Mouse (Mus musculus) embryo, embryonic 10.5 days (tissue): ENCODE measurements around the gene Asap2.
A peak's percentile ranks its signal among the peaks of the same experiment; 100 is the strongest.

Experiments used
- DNase-seq: peaks from one replicate; pipeline ENCODE4 v3.0.0-alpha.2; 2015; ENCODE audit warnings: low spot score

The Asap2 gene

DNA sequence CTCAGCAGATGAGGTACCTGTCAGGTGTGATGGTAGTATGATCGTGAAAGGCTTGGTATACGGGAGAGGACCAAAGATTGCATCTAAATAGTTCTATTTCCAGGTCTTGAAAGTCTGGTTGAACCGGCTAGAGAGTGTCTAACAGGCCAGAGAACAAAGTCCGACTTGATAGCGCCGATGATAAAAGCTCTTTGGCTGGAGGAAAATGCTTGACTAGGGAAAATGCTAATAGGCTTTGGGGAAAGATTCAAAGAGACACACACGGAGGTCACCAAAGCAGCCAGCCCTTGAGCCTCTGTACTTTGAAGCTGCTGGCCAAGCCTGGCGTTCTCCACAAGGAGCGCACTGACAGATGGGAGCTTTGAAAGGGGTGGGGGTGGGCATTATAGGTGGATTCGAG, 219.0 kb downstream of the Asap2 start:
- no peak for DNase-seq

DNA sequence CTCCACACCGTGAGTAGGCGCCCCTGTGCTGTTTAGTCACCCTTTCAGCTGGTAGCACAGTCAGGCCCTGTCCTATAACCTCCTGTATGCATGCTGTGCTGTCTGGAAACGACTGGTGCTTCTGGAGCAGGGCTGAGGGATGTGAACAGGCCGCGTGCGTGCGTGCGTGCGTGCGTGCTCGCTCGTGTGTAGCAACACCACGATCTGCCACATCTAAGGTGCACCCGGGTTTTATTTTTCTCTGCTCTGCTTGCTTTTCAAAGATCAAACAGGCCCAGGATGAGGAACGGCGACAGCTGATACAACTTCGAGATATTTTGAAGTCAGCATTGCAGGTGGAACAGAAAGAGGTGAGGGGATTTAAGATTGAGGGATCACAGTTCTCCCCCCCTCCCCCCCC, 222.6 kb downstream of the Asap2 start:
- no peak for DNase-seq

DNA sequence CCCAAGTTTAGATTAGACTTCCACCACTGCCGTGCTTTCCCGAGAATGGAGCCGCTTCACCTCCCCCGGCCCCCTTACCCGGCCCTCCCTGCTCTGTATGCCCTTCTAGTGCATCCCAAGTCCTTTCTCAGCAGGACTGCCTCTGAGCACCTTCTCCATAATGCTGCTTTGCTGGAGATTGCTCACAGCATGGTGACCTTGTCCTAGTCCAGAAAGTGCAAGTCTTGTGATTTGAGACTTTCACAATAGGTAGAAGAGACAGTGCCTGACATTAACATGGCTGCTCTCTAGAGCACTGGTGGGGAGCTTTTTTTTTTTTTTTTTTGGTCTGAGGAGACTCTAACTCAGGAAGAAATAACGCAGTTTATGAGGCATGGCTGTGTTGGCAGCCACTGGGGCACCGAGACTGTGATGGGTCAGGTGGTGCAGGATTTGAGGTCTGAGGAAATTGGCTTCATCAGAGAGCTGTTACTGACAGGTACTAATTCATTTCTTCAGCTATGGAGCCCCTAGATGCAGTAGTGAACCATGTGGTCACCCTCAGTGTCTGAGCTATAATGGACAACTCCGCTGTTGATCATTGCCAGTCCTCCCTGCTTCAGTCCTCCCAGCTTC, 224.4 kb downstream of the Asap2 start:
- no peak for DNase-seq

DNA sequence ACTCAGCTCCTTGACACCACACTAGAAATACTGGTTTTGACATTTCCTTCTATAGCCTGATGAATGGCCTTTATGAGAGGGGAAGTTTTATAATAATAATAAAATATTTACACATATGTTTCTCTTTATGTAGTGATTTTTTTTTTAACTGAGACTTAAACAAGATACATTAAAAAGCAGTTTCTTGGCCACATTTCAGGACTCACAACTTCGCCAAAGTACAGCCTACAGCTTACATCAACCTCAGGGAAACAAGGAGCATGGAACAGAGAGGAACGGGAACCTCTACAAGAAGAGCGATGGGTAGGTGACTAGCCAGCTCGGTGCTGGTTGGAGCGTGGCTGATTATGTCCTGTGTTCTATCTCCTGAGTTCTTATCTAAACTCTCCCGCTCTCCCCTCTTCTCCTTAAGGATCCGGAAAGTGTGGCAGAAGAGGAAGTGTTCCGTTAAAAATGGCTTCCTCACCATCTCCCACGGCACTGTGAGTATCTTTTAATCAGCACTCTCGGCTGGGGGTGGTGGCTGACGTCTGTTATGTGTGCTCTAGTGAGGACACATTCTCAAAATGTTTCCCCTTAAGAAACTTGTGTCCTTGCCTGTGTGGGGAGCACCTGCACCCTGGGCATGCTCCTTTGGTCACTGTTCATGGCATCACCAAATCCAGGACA, 227.7 kb downstream of the Asap2 start:
- DNase-seq = no peak

DNA sequence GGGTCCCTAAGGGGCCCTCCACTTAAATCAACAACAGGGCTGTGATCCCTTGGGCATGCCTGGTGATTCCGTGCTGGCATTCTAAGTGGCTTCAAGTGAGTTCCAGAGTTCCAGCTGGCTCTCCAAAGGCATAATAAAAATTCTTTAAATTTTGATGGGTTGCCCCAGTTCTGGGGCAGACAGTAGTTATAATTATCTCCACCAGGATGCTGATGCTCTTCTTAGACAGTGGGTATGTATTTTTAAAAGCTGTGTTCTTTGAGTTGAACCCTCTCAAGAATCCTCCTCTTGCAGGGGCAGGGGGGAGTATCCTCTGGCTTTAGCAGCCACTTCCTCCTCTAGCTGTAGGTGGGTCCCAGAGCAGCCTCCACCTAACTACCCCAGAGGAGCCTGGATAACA, 230.3 kb downstream of the Asap2 start:
- DNase-seq = no peak

DNA sequence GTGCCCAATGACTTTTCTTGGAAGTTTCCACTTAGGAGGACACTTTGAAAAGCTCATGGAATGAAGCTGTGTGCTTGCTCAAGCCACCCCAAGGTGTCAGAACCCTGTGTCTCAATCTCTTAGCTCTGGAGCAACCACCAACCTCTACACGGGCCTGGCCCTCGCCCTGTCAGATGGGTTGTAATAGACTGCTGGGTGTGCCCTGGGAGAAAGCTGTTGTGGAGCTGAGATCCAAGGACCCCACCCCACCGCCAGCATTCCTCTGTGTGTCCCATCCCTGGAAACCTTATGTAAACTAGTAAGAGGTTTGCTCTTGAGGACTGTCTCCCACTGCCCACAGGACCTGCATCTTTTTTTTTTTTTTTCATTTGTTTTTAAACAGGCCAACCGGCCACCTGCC, 233.7 kb downstream of the Asap2 start:
- no peak for DNase-seq

DNA sequence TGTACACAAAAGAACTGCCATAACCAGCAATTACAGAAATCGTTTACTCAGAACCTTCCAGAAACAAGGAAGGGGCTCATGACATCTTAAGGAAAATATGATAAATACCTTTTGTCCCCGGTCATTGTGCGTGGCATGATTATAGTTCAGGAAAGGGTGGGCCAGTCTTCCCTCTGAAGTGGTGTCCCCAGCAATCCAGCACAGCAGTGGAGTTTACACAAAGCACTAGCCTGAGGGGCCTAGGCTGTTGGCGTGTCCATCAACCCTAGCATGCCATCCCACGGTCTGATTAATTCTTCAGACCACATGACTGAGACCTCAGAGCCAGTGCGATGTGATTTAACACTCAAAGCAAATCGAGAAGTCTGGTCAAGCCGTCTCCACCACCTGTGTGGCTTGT, 235.1 kb downstream of the Asap2 start:
- no peak for DNase-seq

DNA sequence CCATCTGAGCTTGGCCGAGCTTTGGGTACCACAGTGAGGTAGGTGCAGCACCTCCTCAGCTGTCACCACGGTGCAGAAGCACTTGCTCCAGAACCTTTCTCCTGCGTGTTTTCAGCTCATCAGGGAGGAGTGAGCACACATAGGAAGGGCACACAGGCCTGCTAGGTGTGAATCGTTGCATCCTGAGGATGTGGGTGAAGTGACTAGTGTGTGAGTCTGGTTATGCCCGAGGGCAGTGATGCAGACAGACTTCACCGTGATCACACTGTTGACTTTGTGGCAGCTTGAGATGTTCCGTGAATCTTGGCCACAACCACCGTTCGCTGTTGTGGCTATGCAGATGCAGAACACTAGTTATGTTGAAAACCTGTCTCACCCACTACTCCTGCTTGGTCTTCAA, 236.1 kb downstream of the Asap2 start:
- DNase-seq = no peak

DNA sequence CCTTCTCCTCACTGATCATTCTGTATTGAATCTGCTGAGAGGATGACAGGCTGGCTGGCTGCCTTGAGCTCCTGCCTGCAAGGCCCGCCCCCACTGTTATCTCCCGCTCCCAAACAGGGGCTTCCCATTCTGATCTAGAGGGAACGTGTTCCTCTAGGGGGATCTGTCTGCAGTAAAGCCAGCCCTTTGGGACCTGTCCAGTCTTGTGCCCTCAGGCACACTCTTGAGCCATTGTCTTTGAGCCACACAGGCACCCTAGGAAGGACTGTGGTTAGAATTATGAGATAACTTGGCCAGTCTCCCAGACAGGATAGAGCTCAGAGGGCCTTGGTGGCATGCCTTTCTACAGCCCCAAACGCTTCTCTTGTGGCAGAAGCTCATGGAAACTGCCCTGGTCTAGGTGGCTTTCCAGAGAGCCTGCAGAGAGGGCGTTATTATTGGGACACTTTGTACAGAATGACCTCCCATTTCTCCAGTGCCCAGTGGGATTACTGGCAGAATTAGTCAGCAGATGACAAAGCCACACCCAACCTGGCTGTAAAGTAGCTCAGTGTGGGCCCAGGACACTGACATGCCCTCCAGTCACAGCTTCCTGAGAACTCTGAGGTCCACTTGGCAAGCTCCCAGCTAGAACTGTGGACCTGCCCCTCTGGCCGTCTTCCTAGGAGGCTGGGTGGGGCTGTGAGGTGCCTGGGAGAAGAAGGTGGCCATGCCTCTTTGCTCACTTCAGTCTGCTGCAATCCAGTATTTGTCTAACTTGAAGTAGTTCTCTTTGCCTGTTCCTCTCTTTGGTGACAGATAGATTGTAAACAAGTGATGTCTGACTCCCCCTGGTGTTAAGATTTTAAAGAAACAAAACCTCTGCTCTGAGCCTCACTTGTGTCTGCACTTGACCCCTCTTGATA, 237.1 kb downstream of the Asap2 start:
- DNase-seq = peak; percentile 38

DNA sequence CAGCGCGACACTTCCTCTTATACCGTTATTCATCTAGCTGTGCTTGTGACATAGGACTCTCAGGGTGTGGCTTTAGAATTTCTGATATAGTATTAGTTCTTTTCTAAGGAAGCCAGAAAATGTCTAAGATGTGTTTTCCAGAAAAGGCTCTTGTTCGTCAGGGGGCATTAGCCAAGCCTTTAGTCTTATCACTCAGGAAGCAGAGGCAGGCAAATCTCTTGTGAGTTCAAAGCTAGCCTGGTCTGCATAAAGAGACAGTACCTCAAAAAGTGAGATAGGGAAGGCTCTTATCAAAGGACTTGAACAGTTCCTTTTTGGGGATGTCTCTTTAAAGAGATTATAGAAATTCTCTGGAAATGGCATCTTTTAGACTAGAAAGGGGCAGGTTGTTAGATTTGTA, 238.4 kb downstream of the Asap2 start:
- DNase-seq = no peak

DNA sequence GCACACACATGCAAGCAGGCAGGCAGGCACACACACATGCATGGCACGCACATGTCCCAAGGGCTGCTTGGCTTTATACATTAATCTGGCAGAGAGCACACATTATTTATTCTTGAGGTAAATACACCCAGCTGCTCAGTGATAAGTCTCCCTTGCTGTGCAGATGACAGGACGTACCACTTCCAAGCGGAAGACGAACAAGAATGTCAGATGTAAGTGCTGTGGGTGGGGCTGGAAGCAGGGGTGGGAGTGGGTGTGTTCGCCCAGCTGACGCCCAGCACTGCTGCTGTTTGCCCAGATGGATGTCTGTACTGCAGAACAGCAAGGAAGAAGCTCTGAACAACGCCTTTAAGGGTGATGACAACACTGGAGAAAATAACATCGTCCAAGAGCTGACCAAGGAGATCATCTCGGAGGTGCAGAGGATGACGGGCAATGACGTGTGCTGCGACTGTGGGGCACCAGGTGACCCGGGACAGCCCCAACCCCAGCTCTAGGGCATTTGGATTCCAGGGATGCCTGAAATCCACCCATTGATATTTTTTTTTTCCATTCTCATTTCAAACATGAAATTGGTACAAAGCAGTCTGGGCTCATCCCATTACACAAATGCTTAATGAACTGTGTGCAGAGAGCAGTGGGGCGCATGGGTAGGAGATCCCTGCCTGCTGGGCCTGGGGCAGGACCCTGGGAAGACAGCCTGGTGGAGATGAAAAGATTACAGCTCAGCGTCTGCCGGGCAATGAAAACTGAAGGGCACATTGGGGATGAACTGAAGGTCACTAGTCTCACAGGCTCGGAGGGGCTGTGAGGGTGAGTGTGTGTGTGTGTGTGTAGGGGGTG, 239.0 kb downstream of the Asap2 start:
- DNase-seq = no peak

DNA sequence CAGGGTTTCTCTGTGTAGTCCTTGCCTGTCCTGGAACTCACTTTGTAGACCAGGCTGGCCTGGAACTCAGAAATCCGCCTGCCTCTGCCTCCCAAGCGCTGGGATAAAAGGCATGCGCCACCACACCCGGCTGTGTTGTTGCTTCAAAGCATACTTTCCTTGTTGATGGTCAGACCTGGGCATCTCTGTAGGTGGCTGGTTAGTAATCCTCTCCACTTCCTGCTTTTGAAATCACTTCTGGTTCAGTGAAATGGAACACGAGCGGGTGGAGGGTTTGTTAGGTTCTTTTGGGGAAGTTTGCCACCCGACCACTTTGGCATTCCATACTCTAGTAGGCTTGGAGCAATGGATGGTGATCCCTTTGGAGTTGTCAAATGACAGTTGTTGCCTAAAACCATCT, 243.5 kb downstream of the Asap2 start:
- no peak for DNase-seq

DNA sequence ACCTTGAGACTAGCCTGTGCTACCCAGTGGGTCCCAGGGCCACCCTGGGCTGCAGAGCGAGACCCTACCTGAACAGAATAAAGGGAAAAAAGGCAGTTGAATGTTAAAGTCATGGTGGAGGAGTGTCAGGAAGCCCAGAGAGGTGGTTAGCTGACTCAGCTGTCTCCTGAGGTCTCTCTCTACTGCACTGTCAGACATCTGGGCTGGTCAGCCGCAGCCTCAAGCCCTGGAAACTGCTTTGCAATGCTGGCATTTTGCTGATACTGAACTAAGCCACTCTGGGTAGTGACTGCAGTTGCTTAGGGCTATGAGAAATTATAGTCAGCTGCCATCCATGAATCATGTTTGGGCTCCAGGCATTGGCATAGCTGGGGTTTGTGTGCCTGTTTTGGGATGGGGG, 244.3 kb downstream of the Asap2 start:
- no peak for DNase-seq

DNA sequence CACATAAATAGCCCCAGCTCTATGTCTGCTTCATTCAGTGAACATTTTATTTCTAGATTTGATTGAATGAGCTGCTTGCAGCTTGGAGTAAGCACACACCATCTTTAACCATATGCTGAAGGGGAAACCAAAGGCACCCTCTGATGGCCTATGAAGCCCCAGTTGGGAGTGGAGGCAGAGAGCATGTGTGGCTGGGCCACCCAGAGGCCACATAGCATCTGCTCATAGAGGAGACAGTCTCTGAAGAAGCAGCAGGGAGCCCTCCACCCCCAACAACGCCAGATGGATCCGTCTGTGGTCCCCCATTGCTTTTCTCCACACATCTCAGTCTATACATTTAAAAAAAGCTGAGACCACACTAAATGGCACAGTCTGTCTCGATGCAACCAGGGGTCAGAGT, 251.7 kb downstream of the Asap2 start:
- no peak for DNase-seq

DNA sequence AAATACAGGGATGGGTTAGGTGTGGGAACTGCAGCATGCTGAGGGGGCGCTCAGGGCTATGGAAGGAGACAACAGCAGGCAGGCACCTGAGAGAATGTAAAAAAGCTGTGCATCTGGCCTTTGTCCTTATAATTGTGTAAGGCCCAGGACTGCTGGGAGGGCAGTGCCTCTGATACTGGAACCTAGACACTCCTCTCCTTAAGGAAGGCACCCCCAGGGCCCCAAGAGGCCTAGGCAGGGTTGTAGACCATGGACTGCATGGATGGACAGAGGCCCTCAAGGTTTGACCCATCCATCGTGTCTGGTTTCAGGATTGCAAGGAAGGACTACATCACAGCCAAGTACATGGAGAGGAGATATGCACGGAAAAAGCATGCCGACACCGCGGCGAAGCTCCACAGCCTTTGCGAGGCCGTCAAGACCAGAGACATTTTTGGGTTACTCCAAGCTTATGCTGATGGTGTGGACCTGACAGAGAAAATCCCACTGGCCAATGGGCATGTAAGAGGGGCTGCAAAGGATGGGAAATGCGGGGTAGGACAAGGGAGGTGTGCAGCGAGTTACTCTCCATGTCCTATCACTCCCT, 254.2 kb downstream of the Asap2 start:
- no peak for DNase-seq

DNA sequence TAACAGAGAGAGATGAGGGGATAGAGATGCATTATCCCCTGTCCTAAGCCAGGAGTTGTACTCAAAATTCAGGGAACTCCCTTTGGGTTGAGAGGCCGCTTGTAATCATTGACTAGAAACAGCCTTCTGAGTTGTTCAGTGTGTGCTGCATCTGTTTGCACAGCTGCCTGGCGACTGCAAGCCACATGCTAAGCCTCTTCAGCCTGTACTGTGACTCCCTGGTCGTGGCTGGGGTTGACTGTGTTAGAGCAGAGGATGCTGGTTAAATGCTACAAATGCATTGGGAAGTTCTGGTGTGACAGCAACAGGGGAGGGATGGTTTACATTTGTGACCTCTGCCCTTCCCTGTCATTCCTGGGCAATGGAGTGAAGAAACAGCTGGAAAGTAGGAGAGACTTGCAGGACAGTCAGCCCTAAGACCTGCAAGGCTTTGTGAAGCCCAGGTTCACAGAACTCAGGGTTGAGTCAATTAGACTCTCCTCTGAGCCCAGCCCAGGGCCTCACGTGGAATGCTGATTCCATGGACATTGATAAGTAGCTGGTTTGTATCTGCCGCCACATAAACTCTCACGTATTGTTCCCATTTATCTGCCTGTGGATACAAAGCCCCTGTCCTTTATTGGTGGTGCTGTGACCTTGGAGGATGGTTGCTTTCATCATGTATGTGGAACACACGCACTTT, 257.6 kb downstream of the Asap2 start:
- DNase-seq = peak; percentile 21

DNA sequence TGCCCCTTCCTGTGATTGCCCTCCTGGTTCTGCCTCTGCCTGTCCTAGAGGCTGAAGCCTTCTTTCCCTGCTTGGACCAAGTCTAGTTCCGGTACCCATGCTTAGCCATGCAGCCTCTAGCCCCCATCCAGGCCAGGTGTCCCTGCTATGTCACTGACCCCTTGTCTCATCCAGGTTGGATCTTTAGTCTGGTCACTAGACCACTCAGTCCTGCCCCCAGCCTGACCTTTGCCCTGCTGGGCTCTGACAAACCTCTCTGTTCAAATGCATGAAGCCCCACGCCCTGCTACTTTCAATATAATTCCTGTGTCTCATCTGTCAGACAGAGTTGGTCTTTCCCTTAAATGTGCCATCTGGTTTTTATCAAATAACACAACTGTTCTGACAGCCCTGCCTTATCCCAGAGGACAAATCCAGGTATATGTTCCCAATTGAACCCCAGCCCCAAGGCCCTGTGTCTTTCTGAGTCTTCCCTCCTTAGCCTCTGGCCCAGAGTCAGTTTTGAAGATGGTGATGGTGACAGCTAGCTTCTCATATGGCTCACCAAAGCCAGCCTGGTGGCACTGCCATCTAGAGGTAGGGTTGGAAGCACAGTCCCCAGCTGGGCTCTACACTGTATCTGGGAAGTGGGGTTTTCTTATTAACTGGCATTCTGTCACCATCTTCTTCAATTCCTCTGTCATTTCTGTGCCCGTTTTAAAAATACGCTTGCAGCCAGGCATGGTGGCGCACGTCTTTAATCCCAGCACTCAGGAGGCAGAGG, 270.4 kb downstream of the Asap2 start:
- DNase-seq = peak; percentile 14

DNA sequence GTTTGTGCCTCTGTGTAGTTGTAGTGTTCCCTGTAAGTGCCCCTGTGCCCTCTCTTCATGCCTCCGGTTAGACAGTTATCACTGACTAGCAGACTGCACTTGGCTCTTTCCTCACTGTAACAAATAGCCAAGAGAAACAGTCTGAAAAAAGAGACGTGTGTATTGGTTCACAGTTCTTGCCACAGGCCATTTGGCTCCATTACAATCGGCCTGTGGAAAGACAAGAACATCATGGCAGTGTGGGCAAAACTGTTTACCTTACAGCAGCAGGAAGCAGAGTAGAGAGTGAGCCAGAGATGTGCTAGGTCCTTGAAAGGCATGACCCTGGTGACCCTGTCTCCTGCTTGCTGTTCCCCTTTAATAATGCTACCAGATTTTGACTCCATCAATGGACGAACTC, 271.3 kb downstream of the Asap2 start:
- DNase-seq = no peak

DNA sequence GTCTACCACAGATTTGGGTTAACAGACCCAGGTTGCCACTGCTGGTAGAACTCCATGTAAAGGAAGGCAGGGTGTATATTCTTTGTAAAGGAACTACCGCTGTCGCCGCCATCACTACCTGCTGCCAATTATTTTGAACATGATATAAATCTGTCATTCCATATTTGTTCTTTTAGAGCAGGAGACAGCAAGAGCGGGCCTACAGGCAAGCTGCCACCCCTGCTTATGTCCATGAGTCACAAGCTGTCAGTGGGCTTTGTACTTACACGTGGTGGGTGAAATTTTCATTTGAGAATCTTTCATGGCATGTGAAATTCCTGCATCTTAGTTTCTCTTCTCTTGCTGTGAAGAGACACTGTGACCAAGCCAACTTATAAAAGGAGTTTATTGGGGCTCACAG, 273.0 kb downstream of the Asap2 start:
- no peak for DNase-seq

DNA sequence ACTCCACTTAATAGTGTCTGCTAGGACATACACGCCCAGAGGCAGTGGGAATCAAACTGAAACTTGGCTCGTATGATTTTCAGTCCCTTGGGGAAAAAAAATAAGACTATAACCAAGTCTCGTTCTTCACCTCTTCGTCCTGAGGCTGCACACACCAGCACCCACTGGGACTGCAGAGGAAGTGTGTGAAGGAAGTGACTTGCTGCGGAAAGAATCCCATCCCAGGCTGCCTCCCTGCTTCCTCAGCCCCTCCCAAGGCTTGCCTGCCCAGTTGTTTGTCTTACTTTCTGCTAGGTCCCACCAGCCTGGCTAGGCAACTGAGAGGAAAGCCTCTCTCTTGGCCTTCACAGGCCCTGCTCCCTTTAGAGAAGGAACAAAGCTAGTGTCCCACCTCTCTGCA, 274.0 kb downstream of the Asap2 start:
- DNase-seq = no peak

DNA sequence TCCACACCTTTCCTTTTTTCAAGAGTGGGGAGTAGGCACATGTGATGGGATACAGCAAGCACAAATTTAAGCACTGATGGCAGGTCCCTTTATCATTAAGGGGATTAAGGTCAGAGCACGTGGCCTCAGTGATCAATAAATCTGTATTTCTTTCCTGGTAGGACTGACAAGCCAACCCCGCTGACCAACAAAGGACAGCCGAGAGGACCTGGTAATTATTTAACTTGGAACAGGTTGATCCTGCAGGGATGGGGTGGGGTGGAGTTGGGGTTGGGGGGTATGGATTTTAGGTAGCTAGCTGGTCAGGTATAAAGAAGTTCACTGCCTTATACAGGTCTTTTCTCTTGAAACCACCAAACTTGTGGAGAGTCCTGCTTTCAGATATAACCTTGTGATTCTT, 274.7 kb downstream of the Asap2 start:
- DNase-seq = no peak
